Mouse (Mus musculus) midbrain, embryonic 14.5 days (tissue): ENCODE data around the gene Ctbp1. TPM values are rescaled to one million over a fixed set of nuclear protein-coding genes. Genes with fewer than 3 reads are reported as not detected.

Source experiments
- ATAC-seq: fragments of 200-750 bp; cut with Nextera tagmentation; 2 replicates; pipeline ENCODE4 v1.8.0; 2017; ENCODE audit warnings: moderate number of reproducible peaks, moderate library complexity; ENCODE audit not compliant: low FRiP score, low TSS enrichment
- DNase-seq: peaks from one replicate; pipeline ENCODE4 v3.0.0-alpha.2; 2015
- H3K27ac ChIP-seq: fragments of 300-500 bp; sonication (generic); replicated peaks from 2 replicates; pipeline ENCODE4 v1.5.1; 2014; ENCODE audit warnings: mild to moderate bottlenecking, low read depth, low read length, moderate library complexity
- H3K27me3 ChIP-seq: fragments of 300-500 bp; sonication (generic); 2 replicates; pipeline ENCODE4 v1.6.1; 2014; ENCODE audit warnings: low read length, control low read depth, mixed read lengths; ENCODE audit not compliant: control insufficient read depth, insufficient read depth
- H3K36me3 ChIP-seq: fragments of 300-500 bp; sonication (generic); 2 replicates; pipeline ENCODE4 v1.6.1; 2014; ENCODE audit warnings: low read length, control low read depth; ENCODE audit not compliant: control insufficient read depth, insufficient read depth
- H3K4me1 ChIP-seq: fragments of 300-500 bp; sonication (generic); 2 replicates; pipeline ENCODE4 v1.6.1; 2014; ENCODE audit warnings: mild to moderate bottlenecking, antibody characterized with exemption, low read length, control low read depth; ENCODE audit not compliant: control insufficient read depth, insufficient read depth
- H3K4me2 ChIP-seq: fragments of 300-500 bp; sonication (generic); 2 replicates; pipeline ENCODE4 v1.6.1; 2014; ENCODE audit warnings: mild to moderate bottlenecking, low read length, moderate library complexity
- H3K4me3 ChIP-seq: fragments of 300-500 bp; sonication (generic); replicated peaks from 2 replicates; pipeline ENCODE4 v1.5.1; 2014; ENCODE audit warnings: low read depth, low read length
- H3K9ac ChIP-seq: fragments of 300-500 bp; sonication (generic); replicated peaks from 2 replicates; pipeline ENCODE4 v1.6.1; 2014; ENCODE audit warnings: mild to moderate bottlenecking, low read length, moderate library complexity
- H3K9me3 ChIP-seq: fragments of 300-500 bp; sonication (generic); 2 replicates; pipeline ENCODE4 v1.6.1; 2016; ENCODE audit warnings: low read length, control low read depth, mixed read lengths; ENCODE audit not compliant: control insufficient read depth
- WGBS: fragments of 180-500 bp; shearing (Covaris S2); extraction: QIAGEN DNeasy Blood & Tissue Kit; methylation state at CpG from one replicate; pipeline ENCODE4 v1.1.7; 2014; 5-methylcytosine and 5-hydroxymethylcytosine counted together
- polyA plus RNA-seq: library from polyadenylated mRNA; unstranded; fragments of >200 nt; fragmentation: Nextera tagmentation; extraction: Ambion mirVana; gene quantifications from 2 replicates; pipeline ENCODE4 v1.2.1, GENCODE M21; 2014

Ctbp1 gene
- polyA plus RNA-seq, 1 experiment from 2014 or later: 581 TPM

DNA sequence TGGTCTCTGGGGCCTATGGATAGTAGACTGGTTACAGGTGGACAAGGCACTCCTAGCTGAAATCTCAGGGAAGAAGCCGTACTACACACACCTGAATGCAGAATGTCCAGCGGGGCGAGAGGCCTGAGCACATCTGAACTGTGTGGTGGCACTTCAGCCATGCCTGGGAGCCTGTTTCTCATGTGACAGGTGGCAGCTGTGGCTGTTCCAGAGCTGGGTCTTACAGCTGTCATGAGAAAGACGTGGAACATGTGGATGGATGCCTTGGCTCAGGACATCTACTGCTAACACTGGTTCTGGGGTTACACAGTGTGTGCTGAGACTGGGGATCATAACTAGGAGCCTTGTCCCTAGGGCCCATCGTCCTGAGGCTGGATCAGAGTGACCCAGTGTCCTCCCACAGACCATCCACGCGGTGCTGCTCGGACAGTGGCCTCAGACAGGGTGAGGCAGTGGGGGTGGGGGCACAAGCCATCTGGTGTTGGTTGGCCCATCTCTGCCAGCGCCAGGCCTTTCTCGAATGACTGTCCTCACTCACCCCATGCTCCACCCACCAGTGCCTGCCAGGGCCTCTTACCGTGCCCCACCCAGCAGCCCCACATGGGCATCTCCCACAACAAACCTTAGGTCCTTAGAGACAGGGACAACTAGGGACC is 37.1 kb downstream of the Ctbp1 start:
- ATAC-seq (no peak), DNase-seq (no peak)
- H3K9ac ChIP-seq: no peak overlapping the region
- no peaks in the 10 kb centered on the region for H3K9me3 ChIP-seq
- no peaks in the 10 kb centered on the region for H3K4me1 ChIP-seq
- H3K27ac ChIP-seq: no peak overlapping the region
- peaks cover 7% of the 10 kb centered on the region; the same call in 1 of the 2 replicates for H3K36me3 ChIP-seq
- no peaks in the 10 kb centered on the region for H3K27me3 ChIP-seq
- no peak overlapping the region for H3K4me3 ChIP-seq
- H3K4me2 ChIP-seq: no peak overlapping the region
- WGBS: 94% methylated on average over 11 of the region's 11 CpGs

DNA sequence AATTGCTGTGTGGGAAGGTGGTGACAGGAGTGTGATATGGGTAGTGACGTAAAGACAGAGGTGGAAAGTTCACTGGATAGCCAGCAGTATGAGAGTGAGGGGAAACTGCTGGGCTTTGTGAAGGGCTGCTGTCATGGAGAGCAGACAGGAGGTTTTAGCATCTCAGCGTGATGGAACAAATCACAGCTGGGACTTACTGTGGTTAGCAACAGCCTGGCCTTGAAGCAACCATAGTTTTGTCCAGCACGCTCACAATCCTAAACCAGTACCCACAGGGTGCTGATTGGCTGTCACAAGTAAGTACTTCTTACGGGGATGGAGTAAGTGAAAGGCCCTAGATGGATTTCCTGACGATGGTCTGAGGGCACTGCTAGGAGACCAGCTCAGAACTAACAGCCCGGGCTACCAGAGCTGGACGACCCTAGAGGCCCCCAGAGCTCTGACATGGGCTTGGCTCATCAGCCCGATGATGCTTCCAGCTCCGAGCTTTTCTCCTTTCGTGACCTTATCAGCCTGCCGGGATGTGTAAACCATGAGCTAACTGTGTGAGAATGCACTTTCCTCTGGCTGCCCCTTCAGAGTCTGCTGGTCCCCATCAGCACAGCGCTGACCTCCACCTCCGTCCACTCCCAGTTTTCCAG is 40.3 kb downstream of the Ctbp1 start:
- H3K27me3 ChIP-seq: no peaks in the 10 kb centered on the region
- no peaks in the 10 kb centered on the region for H3K36me3 ChIP-seq
- WGBS: 76% methylated on average over 13 of the region's 13 CpGs
- H3K9ac ChIP-seq: no peak overlapping the region
- ATAC-seq (no peak), DNase-seq (no peak)
- no peaks in the 10 kb centered on the region for H3K4me1 ChIP-seq
- no peak overlapping the region for H3K27ac ChIP-seq
- no peak overlapping the region for H3K4me3 ChIP-seq
- H3K4me2 ChIP-seq: no peak overlapping the region
- H3K9me3 ChIP-seq: no peaks in the 10 kb centered on the region

DNA sequence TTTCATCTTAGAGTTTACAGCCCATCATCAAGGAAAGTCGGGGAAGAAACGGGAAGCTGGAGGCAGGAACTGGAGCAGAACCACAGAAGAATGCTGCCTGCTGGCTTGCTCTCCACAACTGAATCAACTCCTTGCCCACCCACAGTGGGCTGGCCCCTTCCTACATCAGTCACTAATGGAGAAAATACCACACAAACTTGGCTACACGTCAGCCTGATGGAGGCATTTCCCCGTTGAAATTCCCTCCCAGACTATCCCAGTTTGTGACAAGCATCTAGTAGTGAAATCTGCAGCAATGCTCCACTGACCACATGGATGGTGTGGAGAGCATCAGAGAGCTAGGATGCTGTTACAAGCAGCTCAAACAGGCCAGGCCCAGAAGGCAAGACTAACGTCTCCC is 42.0 kb downstream of the Ctbp1 start:
- no peak for DNase-seq

DNA sequence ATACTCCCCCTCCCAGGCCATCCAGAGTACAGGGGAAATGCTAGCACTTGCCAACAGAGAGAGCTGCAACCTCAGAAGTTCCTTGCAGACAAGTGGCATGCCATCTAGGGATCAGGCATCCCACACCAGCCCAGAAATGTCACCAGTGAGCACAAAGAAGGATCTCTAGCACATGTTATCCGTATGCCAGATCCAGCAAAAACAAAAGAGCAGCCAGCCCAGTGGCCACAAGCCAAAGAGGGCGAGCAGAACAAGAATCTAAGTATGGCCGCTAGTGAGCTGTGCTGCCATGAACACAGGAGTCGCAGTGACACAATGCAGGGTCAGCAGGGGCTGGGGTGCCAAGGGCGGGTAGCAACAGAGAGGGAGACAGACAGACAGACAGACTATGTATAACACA is 44.5 kb downstream of the Ctbp1 start:
- Histone ChIP-seq H3K27me3 (no peaks in the 10 kb centered on the region), H3K4me2 (no peak overlapping the region), H3K9ac (no peak overlapping the region), H3K27ac (no peak overlapping the region), H3K9me3 (no peaks in the 10 kb centered on the region), H3K4me1 (no peaks in the 10 kb centered on the region), H3K36me3 (no peaks in the 10 kb centered on the region), H3K4me3 (no peak overlapping the region)
- 50% methylated on average over 5 of the region's 5 CpGs for WGBS
- ATAC-seq (no peak), DNase-seq (no peak)

More for the DNA sequence above, 42.0 kb downstream of the Ctbp1 start:
- Histone ChIP-seq H3K27me3 (no peaks in the 10 kb centered on the region), H3K27ac (no peak overlapping the region), H3K9ac (no peak overlapping the region), H3K4me1 (no peaks in the 10 kb centered on the region), H3K4me3 (no peak overlapping the region), H3K4me2 (no peak overlapping the region), H3K36me3 (no peaks in the 10 kb centered on the region), H3K9me3 (no peaks in the 10 kb centered on the region)
- no peak for ATAC-seq
- 75% methylated on average over 5 of the region's 5 CpGs for WGBS

DNA sequence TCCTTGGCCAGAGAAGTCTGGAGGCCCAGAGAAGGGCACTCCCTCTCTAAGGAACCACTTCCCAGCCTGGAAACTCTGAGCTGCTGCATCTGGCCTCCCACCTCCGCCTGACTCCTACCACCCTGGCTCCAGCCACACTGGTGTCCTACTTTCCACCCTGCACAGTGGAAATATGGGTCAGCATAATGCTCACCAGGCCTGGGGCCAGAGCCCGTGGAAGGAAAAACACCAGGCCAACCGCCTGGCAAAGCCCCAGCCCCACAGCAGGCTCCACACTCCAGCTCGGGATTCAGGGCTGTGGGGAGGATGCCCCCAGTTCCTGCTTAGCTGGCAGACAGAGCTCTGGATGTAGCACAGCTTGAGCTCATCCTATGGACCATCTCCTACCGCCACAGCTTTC is 46.4 kb downstream of the Ctbp1 start:
- Histone ChIP-seq H3K4me2 (no peak overlapping the region), H3K4me3 (no peak overlapping the region), H3K36me3 (no peaks in the 10 kb centered on the region), H3K27ac (no peak overlapping the region), H3K27me3 (no peaks in the 10 kb centered on the region), H3K9ac (no peak overlapping the region), H3K4me1 (no peaks in the 10 kb centered on the region), H3K9me3 (no peaks in the 10 kb centered on the region)
- no peak for ATAC-seq
- DNase-seq: no peak
- WGBS: 65% methylated on average over 5 of the region's 5 CpGs

DNA sequence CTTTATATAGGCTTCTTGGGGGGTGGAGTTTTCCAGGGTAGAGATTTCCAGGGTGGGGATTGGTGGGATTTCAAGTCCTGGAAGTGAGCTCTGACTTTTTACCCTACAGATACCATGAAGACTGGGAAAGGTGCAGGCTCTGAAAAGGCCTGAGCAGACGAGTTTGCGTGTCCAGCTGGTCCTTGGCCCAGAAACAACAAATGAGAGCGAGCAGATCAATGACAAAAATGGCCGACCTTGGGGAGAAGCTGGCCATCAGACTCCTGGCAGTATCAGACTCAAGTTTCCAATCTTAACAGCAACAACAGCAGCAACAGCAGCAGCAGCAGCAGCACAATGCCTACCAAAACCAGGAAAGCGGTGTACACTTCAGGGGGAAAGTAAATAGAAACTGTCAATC is 49.1 kb downstream of the Ctbp1 start:
- Histone ChIP-seq H3K27me3 (no peaks in the 10 kb centered on the region), H3K4me2 (no peak overlapping the region), H3K9ac (no peak overlapping the region), H3K4me3 (no peak overlapping the region), H3K36me3 (no peaks in the 10 kb centered on the region), H3K27ac (no peak overlapping the region), H3K4me1 (no peaks in the 10 kb centered on the region), H3K9me3 (no peaks in the 10 kb centered on the region)
- no peak for ATAC-seq
- WGBS: 89% methylated on average over 5 of the region's 5 CpGs
- no peak for DNase-seq

DNA sequence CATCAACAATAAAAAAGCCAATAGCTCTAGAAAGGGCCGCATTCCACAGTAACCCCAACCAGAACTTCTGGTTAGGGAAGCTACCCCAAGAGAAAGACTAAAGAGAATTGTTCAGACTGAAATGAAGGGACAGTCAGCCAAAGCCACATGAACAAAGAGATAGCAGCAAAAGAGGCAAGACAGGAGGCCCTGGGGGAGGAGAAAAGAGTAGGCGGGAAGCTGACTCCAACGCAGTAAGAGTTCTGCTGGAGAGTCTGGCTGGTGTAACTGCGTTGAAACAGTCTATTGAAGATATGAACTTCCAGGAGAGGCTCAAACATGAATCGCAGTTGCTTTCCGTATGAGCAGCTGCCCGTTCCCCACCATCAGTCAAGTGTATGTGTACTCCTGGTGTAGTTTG is 50.3 kb downstream of the Ctbp1 start:
- H3K4me2 ChIP-seq: no peak overlapping the region
- WGBS: 85% methylated on average over 7 of the region's 7 CpGs
- no peaks in the 10 kb centered on the region for H3K4me1 ChIP-seq
- DNase-seq (no peak), ATAC-seq (no peak)
- H3K27me3 ChIP-seq: no peaks in the 10 kb centered on the region
- H3K9me3 ChIP-seq: no peaks in the 10 kb centered on the region
- H3K9ac ChIP-seq: no peak overlapping the region
- no peak overlapping the region for H3K27ac ChIP-seq
- no peaks in the 10 kb centered on the region for H3K36me3 ChIP-seq
- H3K4me3 ChIP-seq: no peak overlapping the region

DNA sequence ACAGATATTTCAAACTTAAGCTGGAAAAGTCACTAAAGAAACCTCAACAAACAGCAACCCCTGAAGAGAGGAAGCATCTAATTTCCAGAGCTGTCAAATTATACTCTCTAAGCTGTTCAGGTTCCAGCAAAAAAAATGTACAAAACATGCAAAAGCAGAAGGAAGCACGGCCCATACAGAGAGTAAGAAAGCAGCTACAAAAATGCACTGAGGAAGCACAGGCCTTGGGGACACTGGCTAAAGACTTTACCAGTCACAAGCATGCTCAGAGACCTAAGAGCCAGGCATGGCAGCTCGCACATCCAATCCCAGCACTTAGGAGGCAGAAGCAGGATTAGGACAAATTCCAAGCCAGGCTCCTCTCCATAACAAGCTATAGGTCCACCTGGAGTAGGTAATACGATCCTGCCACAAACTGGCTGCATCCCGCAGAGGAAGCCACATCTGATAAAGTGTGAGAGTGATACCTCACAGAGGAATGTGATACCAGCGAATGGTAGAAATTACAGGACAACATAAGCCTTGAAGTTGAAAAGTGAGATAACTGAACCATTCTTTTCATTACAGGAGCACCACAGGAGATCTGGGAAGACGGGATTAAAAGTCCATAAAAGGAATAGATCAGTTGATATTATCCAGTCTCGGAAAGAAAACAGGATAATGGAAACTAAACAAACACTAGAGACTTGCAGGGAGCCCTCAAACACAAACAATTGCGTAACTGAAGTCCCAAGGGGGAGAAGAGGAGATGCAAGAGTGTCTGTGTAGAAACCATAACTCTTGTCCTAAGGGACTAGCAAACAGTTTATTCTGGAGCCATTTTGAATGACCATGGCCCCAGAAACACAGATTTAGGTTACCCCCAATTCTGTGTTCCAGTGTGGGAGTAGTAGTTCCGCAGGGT is 51.7 kb downstream of the Ctbp1 start:
- Histone ChIP-seq H3K27me3 (no peaks in the 10 kb centered on the region), H3K4me1 (no peaks in the 10 kb centered on the region), H3K27ac (no peak overlapping the region), H3K9me3 (no peaks in the 10 kb centered on the region), H3K36me3 (no peaks in the 10 kb centered on the region), H3K4me2 (no peak overlapping the region), H3K9ac (no peak overlapping the region), H3K4me3 (no peak overlapping the region)
- ATAC-seq: no peak
- DNase-seq: no peak
- 77% methylated on average over 9 of the region's 9 CpGs for WGBS
